Mouse (Mus musculus): ENCODE data around the gene Plekhf1.

The Plekhf1 gene

DNA sequence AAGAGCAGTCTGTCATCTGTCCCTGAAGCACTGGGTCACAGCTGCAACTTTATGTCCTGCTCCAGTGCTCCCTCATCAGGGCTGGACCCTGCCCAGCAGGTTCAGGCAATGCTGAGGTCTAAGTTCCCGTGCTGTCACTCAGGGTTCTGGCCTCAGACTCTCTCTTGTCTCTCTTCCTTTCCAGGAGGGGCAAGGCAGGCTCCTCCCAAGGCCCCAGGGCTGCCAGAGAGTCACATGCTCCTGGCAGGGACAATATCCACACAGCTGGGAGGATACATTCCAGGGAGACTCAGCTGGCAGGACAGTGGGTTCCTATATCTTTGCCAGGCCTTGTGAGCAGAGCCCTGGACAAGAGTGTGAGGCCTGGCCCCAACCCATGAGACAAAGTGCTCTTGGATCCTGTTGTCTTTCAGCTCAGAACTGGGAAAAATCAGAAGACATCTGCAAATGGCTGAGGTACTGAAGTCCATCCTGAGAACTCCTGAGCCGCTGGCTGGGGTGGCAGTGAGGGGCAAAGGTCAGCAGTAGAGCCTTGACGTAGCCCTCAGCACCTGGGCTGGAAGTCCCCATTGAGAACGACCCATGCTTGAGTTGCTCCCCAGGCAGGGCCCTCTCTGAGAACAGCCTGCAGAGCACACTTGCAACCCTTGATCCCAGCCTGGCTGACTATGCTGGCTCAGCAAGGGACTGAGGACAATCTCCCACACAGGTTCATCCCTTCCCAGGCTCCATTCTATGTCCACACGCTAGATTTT is 10.2 kb downstream of the Plekhf1 start:
- DNase-seq, result peak; percentile 20

DNA sequence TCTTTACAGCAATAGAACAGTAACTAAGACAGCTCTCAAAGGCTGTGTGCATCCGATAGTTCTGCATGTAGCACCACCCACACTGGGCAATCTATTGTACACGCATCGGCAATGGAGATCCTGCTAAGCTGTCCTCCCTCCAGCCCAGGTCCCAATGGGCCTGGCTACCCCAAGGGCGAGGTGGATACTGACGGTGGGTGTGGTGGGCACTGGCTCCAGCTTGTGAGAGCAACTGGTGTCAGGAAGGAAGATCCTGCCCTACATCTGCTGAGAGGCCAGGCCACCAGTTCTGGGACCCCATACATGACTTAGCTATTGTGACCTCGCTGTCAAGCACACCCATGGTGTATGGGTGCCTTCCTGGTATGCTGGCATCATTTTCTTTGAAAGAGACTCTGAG is 12.1 kb downstream of the Plekhf1 start:
- no peak for DNase-seq

- no peak for DNase-seq
Observed at GRCm38 (mm10) chr7:38215281-38215680, 12.5 kb downstream of the Plekhf1 start.

- DNase-seq, result no peak
Observed at GRCm38 (mm10) chr7:38214473-38215214, 13.2 kb downstream of the Plekhf1 start.

GRCm38 (mm10) chr7:38212651-38213062 is 15.2 kb downstream of the Plekhf1 start:
- no peak for DNase-seq

DNA sequence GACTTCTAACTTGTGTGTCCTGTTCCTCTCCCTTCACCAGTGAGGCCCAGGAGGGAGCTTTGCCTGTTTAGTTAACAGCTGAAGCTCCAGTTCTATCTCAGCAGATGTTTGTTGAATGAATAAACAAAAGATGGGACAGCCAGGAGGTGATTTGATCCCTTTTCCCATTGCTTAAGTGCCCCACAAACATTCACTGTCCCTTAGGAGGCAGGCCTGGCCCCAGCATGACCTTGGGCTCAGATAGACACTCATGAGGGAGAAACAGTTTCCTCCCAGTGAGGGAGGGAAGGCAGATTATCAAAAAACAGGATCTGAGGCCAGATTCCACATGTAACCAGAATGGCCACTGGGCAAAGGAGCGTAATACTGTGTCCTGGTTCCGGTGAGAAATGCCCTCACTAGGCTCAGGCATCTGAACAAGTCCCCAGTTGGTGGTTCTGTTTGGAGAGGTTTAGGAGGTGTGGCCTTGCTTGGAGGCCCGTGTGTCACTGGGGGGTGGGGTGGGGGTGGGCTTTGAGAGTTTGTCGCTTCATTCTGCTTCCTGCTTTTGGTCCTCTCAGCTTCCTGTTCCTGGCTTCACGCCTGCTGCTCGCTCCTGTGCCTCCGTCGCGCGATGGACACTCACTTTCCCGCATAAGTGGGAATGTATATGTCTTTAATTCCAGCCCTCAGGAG is 18.2 kb downstream of the Plekhf1 start:
- DNase-seq, result no peak

GRCm38 (mm10) chr7:38208969-38209368 is 18.8 kb downstream of the Plekhf1 start:
- no peak for DNase-seq

DNA sequence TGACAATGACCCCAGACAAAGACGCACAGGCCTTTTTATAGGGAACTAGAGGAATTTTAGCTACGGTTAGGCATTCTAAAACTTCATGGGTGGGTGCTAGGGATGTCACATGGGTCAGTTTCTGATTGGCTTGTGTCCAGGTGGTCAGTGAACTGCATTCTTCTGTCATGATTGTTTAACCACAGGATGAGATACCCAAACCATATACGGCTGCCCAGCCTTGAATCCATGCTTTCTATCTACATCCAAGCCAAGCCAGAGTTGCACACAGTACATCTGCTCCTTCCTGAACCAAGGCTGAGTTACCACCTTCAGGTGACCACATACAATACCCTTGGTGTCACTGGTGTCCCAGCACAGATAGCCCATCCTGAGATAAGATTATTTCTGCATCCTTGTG is 21.3 kb downstream of the Plekhf1 start:
- no peak for DNase-seq

- DNase-seq, result no peak
Observed at GRCm38 (mm10) chr7:38205801-38206200, 22.0 kb downstream of the Plekhf1 start.

- no peak for DNase-seq
Observed at GRCm38 (mm10) chr7:38204314-38204713, 23.5 kb downstream of the Plekhf1 start.

- DNase-seq, result no peak
Observed at GRCm38 (mm10) chr7:38201290-38201658, 26.5 kb downstream of the Plekhf1 start.

DNA sequence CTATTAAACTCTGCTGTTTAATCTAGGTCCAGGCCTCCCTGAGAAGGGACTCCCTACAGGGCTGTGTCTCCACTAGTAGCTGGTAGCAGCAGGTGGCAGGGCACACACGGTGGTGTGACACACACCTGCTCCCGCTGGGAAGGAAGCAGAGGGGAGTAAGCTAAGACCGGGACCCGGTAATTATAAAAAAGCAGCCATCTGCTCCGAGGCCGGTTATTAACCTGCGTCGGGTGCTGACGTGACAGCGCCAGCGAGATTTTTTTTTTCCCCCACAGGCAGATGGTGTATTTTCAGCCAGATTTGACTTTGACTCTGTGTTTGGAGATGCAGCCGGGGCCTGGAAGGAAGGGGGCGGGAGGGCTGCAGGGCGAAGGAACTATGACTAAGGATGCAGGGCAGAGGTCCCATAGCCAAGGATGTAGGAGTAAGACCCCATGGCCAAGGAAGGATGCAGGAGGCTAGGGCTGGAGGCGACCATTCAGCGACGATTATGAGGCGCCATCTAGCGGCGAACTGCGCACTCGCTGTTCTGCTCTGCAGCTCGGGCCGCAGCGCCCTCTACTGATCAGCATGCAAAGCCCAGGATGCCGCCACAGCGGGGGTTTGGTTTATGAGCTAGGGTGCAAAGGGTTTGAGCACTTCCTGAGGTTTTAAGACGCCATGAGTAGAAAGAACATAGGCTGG is 27.1 kb downstream of the Plekhf1 start:
- peak; percentile 86 for DNase-seq

DNA sequence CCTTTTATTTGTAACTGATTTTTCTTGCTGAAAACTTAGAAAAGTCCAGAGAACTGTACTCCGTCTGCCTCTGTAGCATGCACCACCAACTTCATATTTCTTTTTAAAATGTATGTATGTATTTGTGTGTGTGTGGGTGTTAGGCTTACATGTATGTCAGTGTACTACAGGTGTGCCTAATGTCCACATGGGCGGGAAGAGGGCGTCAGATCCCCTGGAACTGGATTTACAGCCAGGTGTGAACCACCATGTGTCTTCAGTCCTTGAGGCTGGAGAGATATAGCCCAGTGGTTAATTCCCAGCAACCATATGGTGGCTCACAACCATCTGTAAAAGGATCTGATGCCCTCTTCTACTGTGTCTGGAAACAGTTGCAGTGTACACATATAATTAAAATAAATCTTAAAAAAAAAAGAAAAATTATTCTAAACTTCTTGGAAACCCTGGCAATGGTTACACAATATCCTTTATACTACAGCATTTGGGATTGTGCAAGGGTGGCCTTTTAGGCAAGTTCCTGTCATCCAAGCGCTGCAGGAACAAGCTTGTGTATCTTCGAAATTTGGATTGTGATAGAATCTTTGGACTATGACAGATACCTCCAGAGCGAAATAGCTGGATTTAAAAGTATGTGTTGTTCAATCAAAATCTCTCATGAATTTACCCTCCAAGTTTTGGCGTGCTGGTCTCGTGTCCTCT is 27.8 kb downstream of the Plekhf1 start:
- no peak for DNase-seq

DNA sequence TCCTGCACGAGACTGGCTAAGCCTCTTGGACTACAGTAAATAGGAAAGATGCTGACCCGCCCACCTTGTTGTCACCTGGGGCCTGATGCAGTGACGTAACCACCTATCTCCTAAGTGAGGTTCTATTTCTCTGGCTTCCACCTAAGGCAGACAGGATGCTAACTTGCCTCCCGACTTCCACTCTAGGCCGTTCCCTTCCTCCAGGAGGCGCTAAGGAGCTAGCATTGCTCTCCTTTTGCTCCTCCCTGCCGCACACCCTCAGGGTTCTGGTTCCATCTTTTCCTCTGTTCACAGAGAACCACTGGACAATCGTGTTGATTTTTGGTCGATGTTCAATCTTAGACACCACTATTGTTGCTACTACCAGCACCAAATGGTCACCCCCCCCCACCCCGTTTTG is 36.2 kb downstream of the Plekhf1 start:
- no peak for DNase-seq

DNA sequence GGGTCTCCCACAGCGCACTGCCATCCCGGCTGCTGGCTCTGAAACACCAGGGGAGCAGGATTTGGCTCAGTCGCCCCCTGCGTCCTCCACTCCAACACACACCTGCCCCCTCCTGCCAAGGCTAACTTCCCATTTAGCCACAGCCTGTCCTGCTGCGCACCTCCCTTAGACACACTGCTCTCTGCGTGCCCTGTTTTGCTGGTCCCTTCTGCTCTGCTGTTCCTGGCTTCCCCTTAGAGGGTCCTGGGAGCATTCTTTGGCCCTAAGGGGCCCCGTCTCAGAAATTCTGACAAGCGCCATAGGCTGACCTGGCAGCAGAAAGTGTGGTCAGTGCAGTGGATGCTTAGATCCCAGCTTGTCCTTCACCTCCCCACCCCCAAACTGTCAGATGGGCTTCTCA is 36.7 kb downstream of the Plekhf1 start:
- no peak for DNase-seq

DNA sequence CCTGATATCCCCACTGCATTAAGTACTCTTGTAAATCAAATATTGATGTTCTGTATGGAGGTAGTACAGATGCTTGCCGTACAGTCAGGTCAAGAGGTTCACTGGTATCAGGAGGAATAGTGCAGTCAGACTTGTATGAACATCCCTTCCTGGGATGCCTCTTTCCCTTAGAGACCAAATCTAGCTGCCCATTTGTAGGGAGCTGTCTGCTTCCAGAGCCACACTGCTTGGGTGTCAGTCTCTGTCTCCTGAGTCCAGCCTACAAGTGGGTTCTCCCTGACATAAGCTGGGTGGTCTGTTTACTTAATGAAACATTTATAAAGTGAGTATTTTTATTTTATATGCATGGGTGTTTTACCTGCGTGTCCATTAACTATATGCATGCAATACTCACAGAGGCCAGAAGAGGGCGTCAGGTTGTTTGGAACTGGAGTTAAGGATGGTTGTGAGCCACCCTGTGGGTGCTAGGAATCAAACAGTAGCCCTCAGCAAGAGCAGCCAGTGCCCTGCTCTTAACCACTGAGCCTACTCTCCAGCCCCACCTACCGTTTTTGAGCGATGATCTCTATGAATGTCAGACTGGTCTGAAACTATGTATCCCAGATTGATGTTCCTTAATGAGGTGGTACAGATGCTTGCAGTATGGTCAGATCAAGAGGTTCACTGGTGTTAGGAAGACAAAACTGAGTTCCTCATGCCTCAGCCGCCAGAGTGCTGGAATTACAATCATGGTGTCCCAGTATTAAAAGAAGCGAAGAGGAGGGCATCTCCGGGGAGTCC is 37.6 kb downstream of the Plekhf1 start:
- no peak for DNase-seq

GRCm38 (mm10) chr7:38189136-38189982 is 38.5 kb downstream of the Plekhf1 start:
- DNase-seq, result no peak

- DNase-seq, result no peak
Observed at GRCm38 (mm10) chr7:38188281-38189075, 39.3 kb downstream of the Plekhf1 start.

DNA sequence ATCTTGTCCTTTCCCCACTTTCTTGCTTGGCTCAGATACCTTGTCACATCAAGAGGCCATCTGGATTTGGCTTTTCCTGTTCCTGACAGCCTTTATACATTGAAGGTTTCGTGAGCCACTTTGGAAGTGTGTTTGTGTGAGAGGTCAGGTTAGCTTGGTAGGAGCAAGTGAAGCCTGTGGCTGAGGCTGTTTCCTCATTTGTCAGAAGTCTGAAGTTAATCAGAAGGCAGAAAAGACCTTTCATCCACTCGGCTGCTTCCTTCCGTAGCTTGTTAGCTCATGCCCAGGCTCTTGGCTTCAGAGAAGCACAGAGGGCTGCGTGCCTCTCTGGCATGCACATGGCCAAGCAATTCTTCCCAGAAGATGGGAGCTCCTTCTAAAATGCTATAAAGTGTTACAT is 40.0 kb downstream of the Plekhf1 start:
- no peak for DNase-seq

DNA sequence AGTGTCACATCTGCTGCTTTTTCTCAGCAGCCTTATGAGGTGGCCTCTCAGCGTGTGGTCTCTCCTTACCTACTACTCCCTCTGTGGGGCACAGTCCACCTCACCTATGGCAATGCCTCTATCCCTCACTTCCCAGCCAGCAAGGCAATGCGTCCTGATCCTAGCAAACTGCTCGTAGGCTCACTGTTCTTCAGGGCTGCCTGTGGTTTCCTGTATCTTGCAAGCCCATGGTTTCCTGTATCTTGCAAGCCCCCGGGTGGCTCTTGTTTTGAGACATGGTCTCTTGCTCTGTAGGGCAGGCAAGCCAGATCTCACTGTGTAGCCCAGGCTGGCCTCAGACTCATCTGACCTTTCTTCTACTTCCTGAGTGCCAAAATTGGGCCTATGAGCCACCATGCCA is 41.0 kb downstream of the Plekhf1 start:
- no peak for DNase-seq

Data from right cerebral cortex, postnatal 25 days (tissue).